In genomic region chr9:87200919-87201318, GRCm38 (mm10) we compare ENCODE assay signal across 29 mouse cellular contexts. TPM values are rescaled to one million over a fixed set of nuclear protein-coding genes. Genes with fewer than 3 reads are reported as not detected.
DNase-seq lines count a peak whose midpoint lies in the region; ATAC-seq lines count a peak whose summit lies in the region.
"Had no signal": no experiment of that assay in that cellular context is flagged by ENCODE, and none has a peak within 500 bp of the region (broad histone marks: within the 10 kb centered on the region; RNA-seq: fewer than 3 reads in every experiment).

No protein-coding gene starts in this region.

- no peak overlapping the region for H3K4me2 ChIP-seq in midbrain, embryonic 11.5 days
- no peak overlapping the region for H3K4me2 ChIP-seq in midbrain, embryonic 16.5 days (ENCODE audit: low read length)
- H3K4me2 ChIP-seq: embryonic facial prominence, embryonic 13.5 days; embryonic facial prominence, embryonic 15.5 days; forebrain, embryonic 12.5 days had no signal

- no peaks in the 10 kb centered on the region for H3K4me1 ChIP-seq in midbrain, embryonic 11.5 days (ENCODE audit: control insufficient read depth, insufficient read depth, low read length)
- H3K4me1 ChIP-seq in midbrain, embryonic 16.5 days (ENCODE audit: control insufficient read depth, insufficient read depth, low read length) = no peaks in the 10 kb centered on the region
- H3K4me1 ChIP-seq: embryonic facial prominence, embryonic 13.5 days; embryonic facial prominence, embryonic 15.5 days; forebrain, embryonic 10.5 days; forebrain, embryonic 12.5 days had no signal

- no peak overlapping the region for H3K9ac ChIP-seq in midbrain, embryonic 11.5 days (ENCODE audit: low read length)
- no peak overlapping the region for H3K9ac ChIP-seq in midbrain, embryonic 16.5 days (ENCODE audit: low read depth, low read length)
- H3K9ac ChIP-seq: embryonic facial prominence, embryonic 13.5 days; embryonic facial prominence, embryonic 15.5 days; forebrain, embryonic 12.5 days had no signal

- H3K36me3 ChIP-seq in midbrain, embryonic 11.5 days (ENCODE audit: control insufficient read depth, insufficient read depth, low read length) = peaks cover 10% of the 10 kb centered on the region; the same call in 1 of the 2 replicates
- peaks cover 10% of the 10 kb centered on the region; the same call in 1 of the 2 replicates for H3K36me3 ChIP-seq in midbrain, embryonic 16.5 days (ENCODE audit: control insufficient read depth, insufficient read depth, low read length)

- DNase-seq in frontal cortex, postnatal 10 days (ENCODE audit: low spot score in 2 of 2) = no peak
- peak; percentile 21 for DNase-seq in midbrain, embryonic 11.5 days (ENCODE audit: low spot score, missing footprints)
- no peak for DNase-seq in urinary bladder, postnatal 10 days (ENCODE audit: low spot score)
- DNase-seq: adrenal gland, adult 8-10 months; adrenal gland, postnatal 14 days; adrenal gland, postnatal 36 days; B cell, adult 2 months; cerebellum, adult 11 months; cerebellum, adult 18-20 months; cerebellum, adult 8-10 months; cerebellum, adult 9-11 months; cerebellum, postnatal 14 days; cerebellum, postnatal 36 days; embryo, embryonic 11 days had no signal

- H3K4me3 ChIP-seq in midbrain, embryonic 11.5 days (ENCODE audit: low read depth, low read length) = no peak overlapping the region
- no peak overlapping the region for H3K4me3 ChIP-seq in midbrain, embryonic 16.5 days (ENCODE audit: low read depth, low read length)
- H3K4me3 ChIP-seq: embryonic facial prominence, embryonic 13.5 days; embryonic facial prominence, embryonic 15.5 days; erythroblast, embryonic 14.5 days; forebrain, embryonic 10.5 days; forebrain, embryonic 12.5 days had no signal

- H3K27ac ChIP-seq in midbrain, embryonic 11.5 days (ENCODE audit: low read depth, low read length) = no peak overlapping the region
- H3K27ac ChIP-seq in midbrain, embryonic 16.5 days (ENCODE audit: low read length) = no peak overlapping the region
- H3K27ac ChIP-seq: embryonic facial prominence, embryonic 13.5 days; embryonic facial prominence, embryonic 15.5 days; forebrain, embryonic 10.5 days; forebrain, embryonic 12.5 days had no signal

- ATAC-seq in frontal cortex, adult (ENCODE audit: low TSS enrichment) = peak; percentile 93
- ATAC-seq in midbrain, embryonic 11.5 days (ENCODE audit: low FRiP score) = no peak
- no peak for ATAC-seq in midbrain, embryonic 16.5 days
- ATAC-seq: activated CD4-positive, CD25-positive, alpha-beta regulatory T cell, adult 4 months; CD4-positive, CD25-positive, alpha-beta regulatory T cell, adult 4 months; forebrain, embryonic 14.5 days; forebrain, embryonic 16.5 days; Patski had no signal

- H3K27me3 ChIP-seq in midbrain, embryonic 11.5 days (ENCODE audit: control insufficient read depth, insufficient read depth, low read length) = no peaks in the 10 kb centered on the region
- H3K27me3 ChIP-seq in midbrain, embryonic 16.5 days (ENCODE audit: control insufficient read depth, insufficient read depth, low read depth, low read length) = no peaks in the 10 kb centered on the region
- H3K27me3 ChIP-seq: CH12.LX; embryonic facial prominence, embryonic 13.5 days; embryonic facial prominence, embryonic 15.5 days; forebrain, embryonic 12.5 days; Patski had no signal

- no peaks in the 10 kb centered on the region for H3K9me3 ChIP-seq in midbrain, embryonic 11.5 days (ENCODE audit: control insufficient read depth, low read length)
- no peaks in the 10 kb centered on the region for H3K9me3 ChIP-seq in midbrain, embryonic 16.5 days (replicated peaks; ENCODE audit: control insufficient read depth, low read length, poor library complexity, severe bottlenecking)
- H3K9me3 ChIP-seq: embryonic facial prominence, embryonic 13.5 days; embryonic facial prominence, embryonic 15.5 days; forebrain, embryonic 10.5 days; forebrain, embryonic 12.5 days; G1E had no signal

- 92% methylated on average over 4 of the region's 4 CpGs for WGBS in midbrain, embryonic 11.5 days
- 98% methylated on average over 4 of the region's 4 CpGs for WGBS in midbrain, embryonic 16.5 days

RNA-seq across cellular contexts. Expression of gene Cep162, which starts 54.4 kb away (rescaled TPM):
- polyA plus RNA-seq in midbrain, embryonic 11.5 days (2014; fragmentation: Nextera tagmentation; extraction: Ambion mirVana) = 11.0 and 12.1 TPM in 2 replicates
- polyA plus RNA-seq in midbrain, embryonic 16.5 days (2015; fragmentation: Nextera tagmentation; extraction: Ambion mirVana) = 6.4 and 7.4 TPM in 2 replicates

RNA-seq across cellular contexts. Expression of gene Mrap2, which starts 56.8 kb away (rescaled TPM):
- not detected in 2 replicates for polyA plus RNA-seq in midbrain, embryonic 11.5 days (2014; fragmentation: Nextera tagmentation; extraction: Ambion mirVana)
- polyA plus RNA-seq in midbrain, embryonic 16.5 days (2015; fragmentation: Nextera tagmentation; extraction: Ambion mirVana) = 3.4 and 3.9 TPM in 2 replicates
- polyA plus RNA-seq: embryonic facial prominence, embryonic 11.5 days; erythroblast, embryonic 14.5 days; forebrain, embryonic 10.5 days; G1E; Patski had no signal
